Mouse (Mus musculus) mouse trophoblast stem cell (cell line): ENCODE measurements around the gene Ttll6.
"Not testable (repeated sequence)": the region's sequence is repeated elsewhere in the genome, so short reads cannot be mapped to it uniquely, and the experiment has no call there.

Experiments
- in situ Hi-C, 2 experiments: fragments of 300-500 bp; cut with MseI, MboI; formaldehyde crosslinking; loops; 2 replicates in 1 of 2; 3 replicates in 1 of 2; pipeline ENCODE4 v1.15.1; 2025

Gene Ttll6

DNA sequence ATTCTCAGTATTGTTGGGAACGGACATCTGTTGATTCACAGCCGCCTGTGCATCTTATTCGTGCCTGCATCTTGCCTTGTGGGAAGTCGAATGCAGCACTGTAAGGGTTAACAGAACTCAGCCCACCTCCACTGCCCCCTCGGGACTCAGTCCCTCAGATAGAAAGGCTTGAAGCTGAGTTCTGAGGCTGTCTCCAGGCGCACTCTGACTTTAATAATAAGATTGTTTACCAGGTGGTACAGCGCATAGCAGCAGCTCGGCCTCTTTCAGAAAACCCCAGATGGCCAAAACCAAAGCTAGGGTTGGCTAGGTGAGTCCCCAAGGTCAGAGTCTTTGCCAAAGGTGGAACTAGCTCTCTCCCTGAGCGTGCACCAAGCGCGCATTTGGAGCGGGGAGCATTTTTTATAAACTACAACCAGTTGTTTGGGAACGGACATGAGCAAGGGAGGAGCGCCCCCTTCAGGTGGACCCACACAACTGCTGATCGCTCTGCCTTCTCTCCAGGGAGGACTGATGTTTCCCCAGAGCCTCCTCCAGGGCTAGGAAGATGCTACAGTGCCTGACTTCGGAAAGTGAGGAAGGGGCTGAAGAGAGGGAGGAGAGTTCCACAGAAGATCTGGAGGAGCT lies at the start of gene Ttll6:
Gene Ttll6 (plus strand): TSS at position 548 of the 627 bp plus-strand sequence.
- in situ Hi-C loops = loop anchor here in 1 of 2 experiments (5.0 kb wide), 1 partner anchor 41 kb away; no protein-coding TSS in a partner anchor

- in situ Hi-C loops = no loop called here
Measured at GRCm38 (mm10) chr11:96087981-96088380, 45.6 kb upstream of the Ttll6 start.

DNA sequence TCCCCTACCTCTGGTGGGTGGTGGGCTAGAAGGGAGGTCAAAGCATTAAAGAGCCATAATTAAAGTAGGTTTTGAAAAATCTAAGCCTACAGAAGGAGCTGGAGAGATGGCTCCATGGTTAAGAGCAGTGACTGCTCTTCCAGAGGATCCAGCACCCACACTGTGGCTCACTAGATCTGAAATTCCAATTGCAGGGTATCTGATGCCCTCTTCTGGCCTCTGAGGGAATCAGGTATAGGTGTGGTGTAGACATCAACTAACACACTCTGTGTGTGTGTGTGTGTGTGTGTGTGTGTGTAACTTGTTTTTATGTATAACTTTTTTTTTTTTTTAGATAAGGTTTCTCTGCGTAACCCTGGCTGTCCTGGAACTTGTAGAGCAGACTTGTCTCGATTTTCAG lies 42.5 kb upstream of the Ttll6 start:
- in situ Hi-C loops = loop anchor here in 1 of 2 experiments (5.0 kb wide), 1 partner anchor 41 kb away; the partner anchor contains the start of gene Ttll6

GRCm38 (mm10) chr11:96092674-96093291 lies 40.8 kb upstream of the Ttll6 start:
- in situ Hi-C loops = loop anchor here in 1 of 2 experiments (5.0 kb wide), 1 partner anchor 40 kb away; the partner anchor contains the start of gene Ttll6

DNA sequence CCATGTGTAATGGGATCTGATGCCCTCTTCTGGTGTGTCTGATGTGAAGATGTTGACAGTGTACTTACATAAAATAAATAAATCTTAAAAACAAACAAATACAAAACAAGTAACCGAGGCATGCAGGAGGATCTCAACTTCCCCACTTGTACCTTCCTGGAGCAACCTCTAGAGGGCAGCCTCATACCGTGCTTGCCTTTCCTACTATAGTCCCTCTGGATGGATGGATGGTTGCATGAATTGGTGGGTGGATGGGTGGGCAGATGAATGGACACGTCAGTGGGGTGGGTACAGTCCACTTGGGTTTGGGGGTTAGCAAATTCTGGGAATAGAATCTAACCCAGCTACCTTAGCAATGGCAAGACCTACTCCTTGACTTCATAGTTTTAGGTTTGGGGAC lies 40.2 kb upstream of the Ttll6 start:
- in situ Hi-C loops = loop anchor here in 1 of 2 experiments (5.0 kb wide), 1 partner anchor 39 kb away; the partner anchor contains the start of gene Ttll6

DNA sequence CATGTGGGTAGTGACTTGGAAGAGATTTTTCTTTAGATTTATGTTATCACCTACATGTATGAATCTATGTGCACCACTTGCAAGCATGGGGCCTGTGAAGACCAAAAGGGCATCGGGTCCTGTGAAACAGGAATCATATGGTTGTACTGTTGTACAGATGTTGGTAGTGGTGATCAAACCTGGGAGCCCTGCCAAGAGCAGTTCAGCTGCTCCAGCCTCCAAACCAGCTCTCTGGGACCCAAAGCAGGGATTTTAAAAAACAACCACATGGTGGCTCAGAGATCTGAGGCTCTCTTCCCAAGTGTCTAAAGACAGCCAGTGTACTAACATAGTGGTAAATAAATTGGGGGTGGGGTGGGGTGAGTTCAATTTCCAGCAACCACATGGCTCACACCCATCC lies 25.2 kb upstream of the Ttll6 start:
- in situ Hi-C loops = no loop called here

DNA sequence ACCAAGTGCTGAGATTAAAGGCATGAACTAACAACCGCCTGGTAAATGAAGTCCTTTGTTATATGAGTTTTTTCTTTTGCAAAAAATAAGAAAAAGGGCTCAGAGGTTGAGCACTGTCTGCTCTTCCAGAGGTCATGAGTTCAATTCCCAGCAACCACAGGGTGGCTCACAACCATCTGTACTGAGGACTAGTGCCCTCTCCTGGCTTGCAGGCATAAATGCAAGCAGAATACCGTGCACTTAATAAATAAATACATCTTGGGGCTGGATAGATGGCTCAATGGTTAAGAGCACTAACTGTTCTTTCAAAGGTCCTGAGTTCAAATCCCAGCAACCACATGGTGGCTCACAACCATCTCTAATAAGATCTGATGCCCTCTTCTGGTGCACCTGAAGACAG lies 22.6 kb upstream of the Ttll6 start:
- in situ Hi-C loops = not testable (repeated sequence)

GRCm38 (mm10) chr11:96111751-96112150 lies 21.8 kb upstream of the Ttll6 start, which contains the start of gene Calcoco2:
TSS of gene Calcoco2 (minus strand) at chr11:96111964.
- in situ Hi-C loops = no loop called here

GRCm38 (mm10) chr11:96114077-96114476 lies 19.5 kb upstream of the Ttll6 start:
- in situ Hi-C loops = no loop called here

GRCm38 (mm10) chr11:96115416-96115815 lies 18.2 kb upstream of the Ttll6 start:
- in situ Hi-C loops = no loop called here

GRCm38 (mm10) chr11:96116116-96116515 lies 17.5 kb upstream of the Ttll6 start:
- in situ Hi-C loops = no loop called here

DNA sequence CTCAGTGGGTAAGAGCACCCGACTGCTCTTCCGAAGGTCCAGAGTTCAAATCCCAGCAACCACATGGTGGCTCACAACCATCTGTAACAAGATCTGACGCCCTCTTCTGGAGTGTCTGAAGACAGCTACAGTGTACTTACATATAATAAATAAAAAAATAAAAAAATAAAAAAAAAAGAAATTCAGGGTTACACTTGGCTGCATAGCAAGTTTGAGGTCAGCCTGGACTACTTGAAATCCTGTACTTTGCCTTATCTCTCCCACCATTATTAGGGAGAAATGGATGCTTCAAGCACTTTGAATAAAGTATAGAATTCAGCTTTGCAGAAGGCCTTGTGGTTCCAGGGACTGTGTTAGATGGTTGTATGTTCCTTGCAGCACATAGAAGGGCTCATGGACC lies 16.7 kb upstream of the Ttll6 start:
- in situ Hi-C loops = not testable (repeated sequence)

DNA sequence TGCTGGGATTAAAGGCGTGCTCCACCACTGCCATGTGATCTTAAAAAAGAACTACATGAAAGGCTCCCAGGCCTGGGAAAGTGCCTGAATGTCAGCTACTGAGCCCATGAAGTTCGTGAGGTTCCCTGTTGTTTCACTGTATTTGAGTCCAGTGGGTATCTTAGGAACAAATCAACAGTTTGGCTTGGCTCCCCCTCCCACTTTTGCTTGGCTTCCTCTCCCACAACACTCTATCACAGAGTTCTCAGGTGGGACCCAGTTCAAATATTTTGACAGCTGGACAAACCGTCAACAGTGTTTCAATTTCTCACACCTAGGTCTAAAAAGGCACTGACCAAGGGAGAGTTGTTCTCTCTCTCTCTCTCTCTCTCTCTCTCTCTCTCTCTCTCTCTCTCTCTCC lies 14.2 kb upstream of the Ttll6 start:
- in situ Hi-C loops = no loop called here

- in situ Hi-C loops = not testable (repeated sequence)
Measured at GRCm38 (mm10) chr11:96122806-96123205, 10.8 kb upstream of the Ttll6 start.

GRCm38 (mm10) chr11:96124052-96124914 lies 9.3 kb upstream of the Ttll6 start:
- in situ Hi-C loops = no loop called here

- in situ Hi-C loops = loop anchor here in 1 of 2 experiments (5.0 kb wide), 1 partner anchor 38 kb away; no protein-coding TSS in a partner anchor
Measured at GRCm38 (mm10) chr11:96130606-96131005, 3.0 kb upstream of the Ttll6 start.

GRCm38 (mm10) chr11:96135847-96136246 lies 2.3 kb downstream of the Ttll6 start:
- in situ Hi-C loops = no loop called here

DNA sequence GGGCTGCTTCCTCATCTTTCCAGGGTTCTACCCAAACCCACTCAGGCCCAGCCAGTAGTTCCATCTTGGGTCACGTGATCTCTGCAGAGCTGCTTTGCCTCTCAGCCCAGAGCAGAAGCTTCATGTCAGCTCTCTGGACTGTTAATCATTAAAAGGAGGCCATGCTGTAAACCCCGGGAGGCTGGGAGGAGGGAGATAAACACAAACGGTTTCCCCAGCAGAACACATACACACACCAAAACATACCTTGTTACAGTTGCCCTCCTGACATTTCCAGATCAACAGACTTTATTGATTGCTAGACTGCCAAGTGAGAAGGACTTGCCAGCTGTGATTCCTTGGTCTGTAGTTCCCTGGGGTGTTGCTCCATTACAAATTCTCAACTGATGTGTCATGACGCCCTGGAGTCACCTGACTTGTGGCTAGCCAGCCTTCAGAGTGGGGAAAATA lies 7.2 kb downstream of the Ttll6 start:
- in situ Hi-C loops = no loop called here

GRCm38 (mm10) chr11:96143766-96144165 lies 10.2 kb downstream of the Ttll6 start:
- in situ Hi-C loops = no loop called here

DNA sequence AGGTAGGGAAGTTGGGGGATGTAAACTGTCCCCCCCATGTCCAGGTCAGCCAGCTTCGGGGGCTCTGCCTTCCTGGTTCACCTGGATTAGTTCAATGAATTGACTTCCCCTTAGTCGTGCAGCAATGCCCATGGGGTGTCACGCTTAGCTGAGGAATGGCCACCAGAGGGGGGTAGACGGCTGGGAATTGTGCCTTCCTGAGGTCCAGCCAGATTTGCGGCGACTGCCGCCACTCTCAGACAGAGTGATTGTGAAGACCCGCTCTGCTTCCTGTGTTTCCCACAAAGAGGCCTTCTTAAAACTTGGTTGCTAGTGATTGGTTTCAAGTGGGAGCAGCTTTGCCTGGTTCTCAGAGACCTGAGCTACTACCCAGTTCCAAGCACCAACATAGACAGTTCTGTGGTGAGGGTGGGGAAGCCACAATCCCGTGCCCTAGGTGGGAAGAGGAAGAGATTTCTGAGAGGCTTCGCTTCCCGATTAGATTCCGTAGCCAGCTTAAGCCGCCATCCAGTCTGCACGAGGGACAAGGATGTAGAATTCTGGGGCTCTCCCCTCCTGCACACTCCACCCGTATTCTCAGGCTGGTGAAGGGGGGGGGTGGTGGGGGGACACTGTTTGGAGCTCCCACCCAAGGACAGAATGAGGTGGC lies 12.2 kb downstream of the Ttll6 start:
- in situ Hi-C loops = loop anchor here (5.0 kb wide), 2 partner anchors 52 to 87 kb away; no protein-coding TSS in a partner anchor

GRCm38 (mm10) chr11:96147471-96147870 lies 13.9 kb downstream of the Ttll6 start:
- in situ Hi-C loops = loop anchor here (5.0 kb wide), 2 partner anchors 50 to 85 kb away; no protein-coding TSS in a partner anchor
